Mouse (Mus musculus) hindbrain, embryonic 15.5 days (tissue): ENCODE data around the gene Tacc2. TPM values are rescaled to one million over a fixed set of nuclear protein-coding genes. Genes with fewer than 3 reads are reported as not detected.
"Not testable (repeated sequence)": the region's sequence is repeated elsewhere in the genome, so short reads cannot be mapped to it uniquely, and the experiment has no call there.

ENCODE experiments used
- ATAC-seq: fragments of 200-750 bp; cut with Nextera tagmentation; 2 replicates; pipeline ENCODE4 v1.8.0; 2017; ENCODE audit warnings: low read depth, moderate number of reproducible peaks, moderate TSS enrichment; ENCODE audit not compliant: low FRiP score
- H3K27ac ChIP-seq: fragments of 300-500 bp; sonication (generic); replicated peaks from 2 replicates; pipeline ENCODE4 v1.5.1; 2015; ENCODE audit warnings: mild to moderate bottlenecking, inconsistent platforms
- H3K27me3 ChIP-seq: fragments of 300-500 bp; sonication (generic); 2 replicates; pipeline ENCODE4 v1.6.1; 2015; ENCODE audit warnings: control low read depth, inconsistent platforms
- H3K36me3 ChIP-seq: fragments of 300-500 bp; sonication (generic); 2 replicates; pipeline ENCODE4 v1.6.1; 2015; ENCODE audit warnings: control low read depth, inconsistent platforms
- H3K4me1 ChIP-seq: fragments of 300-500 bp; sonication (generic); replicated peaks from 2 replicates; pipeline ENCODE4 v1.6.1; 2015; ENCODE audit warnings: control low read depth, inconsistent platforms
- H3K4me2 ChIP-seq: fragments of 300-500 bp; sonication (generic); 2 replicates; pipeline ENCODE4 v1.6.1; 2015; ENCODE audit warnings: moderate library complexity, mild to moderate bottlenecking, inconsistent platforms
- H3K4me3 ChIP-seq: fragments of 300-500 bp; sonication (generic); 2 replicates; pipeline ENCODE4 v1.5.1; 2015; ENCODE audit warnings: mild to moderate bottlenecking, inconsistent platforms
- H3K9ac ChIP-seq: fragments of 300-500 bp; sonication (generic); 2 replicates; pipeline ENCODE4 v1.6.1; 2015; ENCODE audit warnings: inconsistent platforms
- H3K9me3 ChIP-seq: fragments of 300-500 bp; sonication (generic); 2 replicates; pipeline ENCODE4 v1.6.1; 2016; ENCODE audit warnings: control low read depth, inconsistent platforms
- WGBS: fragments of 180-500 bp; shearing (Covaris S2); methylation state at CpG from one replicate; pipeline ENCODE4 v1.1.7; 2015; 5-methylcytosine and 5-hydroxymethylcytosine counted together
- polyA plus RNA-seq: library from polyadenylated mRNA; unstranded; fragments of >200 nt; fragmentation: Nextera tagmentation; extraction: Ambion mirVana; gene quantifications from 2 replicates; pipeline ENCODE4 v1.2.1, GENCODE M21; 2015

Tacc2 gene
- polyA plus RNA-seq, 1 experiment from 2014 or later, result 65.3 TPM

DNA sequence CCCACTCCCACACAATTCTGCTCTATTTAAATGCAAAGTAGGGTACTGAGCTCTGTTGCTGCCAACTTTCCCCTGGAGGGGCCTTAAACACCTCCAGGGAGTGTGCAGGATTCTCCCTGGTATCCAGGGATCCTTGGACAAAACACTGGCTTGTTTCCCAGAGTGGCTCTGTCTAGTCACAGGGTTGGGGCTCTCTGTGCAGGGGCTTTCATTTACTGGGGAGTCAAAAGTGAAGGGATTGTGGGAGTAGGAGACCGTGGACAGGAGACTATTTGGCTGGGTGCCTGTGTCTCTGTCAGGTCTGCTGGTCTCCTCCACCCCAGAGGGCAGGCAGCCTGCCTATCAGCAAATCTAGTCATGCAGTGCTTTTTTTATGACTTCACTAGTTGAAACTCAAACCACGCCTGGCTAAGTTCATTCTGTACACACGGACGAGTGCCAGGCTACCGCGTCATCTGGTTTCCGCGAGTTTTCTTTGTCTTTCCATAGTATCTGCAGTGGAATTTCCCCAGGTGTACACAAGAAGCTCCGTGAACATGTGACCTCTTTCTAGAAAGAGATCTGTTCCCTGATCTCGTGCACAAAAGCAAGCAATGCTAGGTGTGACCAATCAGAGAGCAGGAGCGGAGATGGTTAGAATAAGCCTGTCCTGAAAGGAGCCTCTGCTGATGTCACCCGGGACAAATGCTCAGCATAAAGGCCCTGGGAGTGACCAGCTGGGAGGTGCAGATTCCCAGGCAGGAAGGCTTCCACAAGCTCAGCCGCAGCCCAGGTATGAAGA lies 2.8 kb upstream of the Tacc2 start:
- Histone ChIP-seq H3K36me3 (no peaks in the 10 kb centered on the region), H3K4me1 (peaks cover 10% of the 10 kb centered on the region), H3K9ac (no peak overlapping the region), H3K4me2 (peak overlapping the region; percentile 22), H3K4me3 (no peak overlapping the region), H3K27ac (peak overlapping the region; percentile 53; the same call in 1 of the 2 replicates), H3K27me3 (no peaks in the 10 kb centered on the region), H3K9me3 (no peaks in the 10 kb centered on the region)
- WGBS, result 45% methylated on average over 13 of the region's 13 CpGs
- ATAC-seq, result peak; percentile 91

DNA sequence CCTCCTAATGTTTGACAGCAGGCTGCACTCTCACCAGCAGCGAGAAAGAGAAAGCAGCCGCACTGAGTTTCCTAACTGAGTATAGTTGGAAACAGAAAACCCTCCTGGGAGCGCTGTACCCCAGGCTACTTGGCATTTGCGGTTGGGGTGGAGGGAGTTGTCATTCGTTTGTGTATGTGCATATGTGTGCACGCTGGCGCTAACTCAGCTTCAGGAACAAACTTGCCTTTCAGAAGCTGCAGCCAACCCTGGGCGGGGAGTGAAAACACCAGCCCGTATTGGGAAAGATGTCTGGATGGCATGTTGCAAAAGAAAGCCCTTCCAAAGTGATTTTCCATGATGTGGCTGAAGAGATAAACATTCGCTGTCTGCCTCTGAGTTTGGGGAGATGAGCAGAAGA lies 257 bp upstream of the Tacc2 start:
- Histone ChIP-seq H3K27me3 (no peaks in the 10 kb centered on the region), H3K4me2 (peak overlapping the region; percentile 17; the same call in 1 of the 2 replicates), H3K9ac (no peak overlapping the region), H3K4me1 (peaks cover 10% of the 10 kb centered on the region), H3K36me3 (no peaks in the 10 kb centered on the region), H3K27ac (no peak overlapping the region), H3K9me3 (no peaks in the 10 kb centered on the region), H3K4me3 (no peak overlapping the region)
- WGBS, result 34% methylated on average over 10 of the region's 10 CpGs
- ATAC-seq, result no peak

DNA sequence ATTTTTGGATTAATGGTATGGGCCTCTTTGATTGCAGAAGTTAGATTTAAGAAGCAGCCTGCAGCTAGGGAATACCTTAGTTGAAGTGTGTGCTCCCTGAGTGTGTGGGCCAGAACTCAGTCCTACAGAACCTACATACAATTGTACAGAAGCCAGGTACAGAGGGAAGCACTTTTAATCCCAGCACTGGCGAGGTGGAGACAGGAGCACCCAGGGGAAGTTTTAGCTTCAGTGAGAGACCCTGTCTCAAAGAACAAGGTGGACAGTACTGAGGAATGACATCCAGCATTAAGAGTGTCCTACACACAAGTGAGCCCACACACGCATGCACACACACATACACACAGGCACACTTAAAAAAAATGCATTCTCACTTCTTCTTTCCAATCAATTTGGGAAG lies 828 bp downstream of the Tacc2 start:
- H3K9ac ChIP-seq, result no peak overlapping the region
- H3K36me3 ChIP-seq, result no peaks in the 10 kb centered on the region
- peaks cover 10% of the 10 kb centered on the region for H3K4me1 ChIP-seq
- 95% methylated on average over 2 of the region's 2 CpGs for WGBS
- H3K27me3 ChIP-seq, result no peaks in the 10 kb centered on the region
- no peaks in the 10 kb centered on the region for H3K9me3 ChIP-seq
- no peak for ATAC-seq
- no peak overlapping the region for H3K27ac ChIP-seq
- H3K4me3 ChIP-seq, result no peak overlapping the region
- no peak overlapping the region for H3K4me2 ChIP-seq

DNA sequence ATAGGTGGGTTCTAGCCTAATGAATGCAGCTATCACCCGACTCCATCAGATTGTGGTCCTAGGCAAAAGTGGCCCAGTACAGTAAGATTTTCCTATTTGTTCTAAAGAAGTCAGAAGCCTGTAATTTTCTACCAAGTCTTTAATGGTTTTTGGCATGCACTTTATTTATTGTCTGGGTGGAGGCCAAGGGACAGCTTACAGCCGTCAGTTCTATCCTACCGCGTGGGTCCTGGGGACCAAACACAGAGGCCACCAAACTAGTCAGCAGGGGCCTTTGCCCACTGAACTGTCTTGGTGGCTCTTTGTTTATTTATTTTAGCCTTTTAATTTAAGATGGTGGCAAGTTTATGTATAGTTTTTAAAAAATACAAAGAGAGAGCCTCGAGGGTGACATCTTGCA lies 1.4 kb downstream of the Tacc2 start:
- H3K9me3 ChIP-seq, result no peaks in the 10 kb centered on the region
- H3K27ac ChIP-seq, result no peak overlapping the region
- no peaks in the 10 kb centered on the region for H3K36me3 ChIP-seq
- no peak overlapping the region for H3K9ac ChIP-seq
- 76% methylated on average over 5 of the region's 5 CpGs for WGBS
- H3K4me1 ChIP-seq, result peaks cover 10% of the 10 kb centered on the region
- ATAC-seq, result no peak
- no peak overlapping the region for H3K4me3 ChIP-seq
- no peaks in the 10 kb centered on the region for H3K27me3 ChIP-seq
- H3K4me2 ChIP-seq, result no peak overlapping the region

DNA sequence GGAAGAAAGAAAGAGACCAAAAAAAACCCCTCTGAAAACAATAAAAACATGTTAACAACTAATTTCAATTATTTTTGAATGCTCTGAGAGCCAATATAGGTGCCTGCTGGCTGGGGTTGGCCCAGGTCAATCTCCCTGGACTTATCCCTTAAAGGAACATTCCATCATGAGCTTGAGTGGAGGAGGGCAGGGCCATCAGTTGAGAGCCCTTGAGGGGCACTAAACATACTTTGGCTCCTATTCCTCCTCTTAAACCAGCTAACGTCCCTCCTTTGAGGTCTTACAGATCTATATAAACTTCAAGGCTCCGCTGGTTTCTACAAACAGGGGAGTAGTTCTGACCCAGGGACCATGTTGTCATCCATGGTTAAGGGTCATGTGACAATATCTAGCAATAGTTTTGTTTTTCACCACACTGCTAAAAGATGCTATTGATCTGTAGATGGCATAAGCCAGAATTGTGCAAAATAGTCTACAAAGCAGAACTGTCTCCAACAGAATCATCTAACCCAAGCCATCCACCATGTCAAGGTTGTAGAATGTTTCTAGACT lies 9.4 kb downstream of the Tacc2 start:
- H3K4me1 ChIP-seq, result peaks cover 4% of the 10 kb centered on the region; the same call in 1 of the 2 replicates
- H3K9ac ChIP-seq, result no peak overlapping the region
- no peak overlapping the region for H3K27ac ChIP-seq
- ATAC-seq, result no peak
- no peaks in the 10 kb centered on the region for H3K9me3 ChIP-seq
- no peaks in the 10 kb centered on the region for H3K36me3 ChIP-seq
- 88% methylated on average over 2 of the region's 2 CpGs for WGBS
- H3K4me3 ChIP-seq, result no peak overlapping the region
- no peak overlapping the region for H3K4me2 ChIP-seq
- H3K27me3 ChIP-seq, result no peaks in the 10 kb centered on the region

DNA sequence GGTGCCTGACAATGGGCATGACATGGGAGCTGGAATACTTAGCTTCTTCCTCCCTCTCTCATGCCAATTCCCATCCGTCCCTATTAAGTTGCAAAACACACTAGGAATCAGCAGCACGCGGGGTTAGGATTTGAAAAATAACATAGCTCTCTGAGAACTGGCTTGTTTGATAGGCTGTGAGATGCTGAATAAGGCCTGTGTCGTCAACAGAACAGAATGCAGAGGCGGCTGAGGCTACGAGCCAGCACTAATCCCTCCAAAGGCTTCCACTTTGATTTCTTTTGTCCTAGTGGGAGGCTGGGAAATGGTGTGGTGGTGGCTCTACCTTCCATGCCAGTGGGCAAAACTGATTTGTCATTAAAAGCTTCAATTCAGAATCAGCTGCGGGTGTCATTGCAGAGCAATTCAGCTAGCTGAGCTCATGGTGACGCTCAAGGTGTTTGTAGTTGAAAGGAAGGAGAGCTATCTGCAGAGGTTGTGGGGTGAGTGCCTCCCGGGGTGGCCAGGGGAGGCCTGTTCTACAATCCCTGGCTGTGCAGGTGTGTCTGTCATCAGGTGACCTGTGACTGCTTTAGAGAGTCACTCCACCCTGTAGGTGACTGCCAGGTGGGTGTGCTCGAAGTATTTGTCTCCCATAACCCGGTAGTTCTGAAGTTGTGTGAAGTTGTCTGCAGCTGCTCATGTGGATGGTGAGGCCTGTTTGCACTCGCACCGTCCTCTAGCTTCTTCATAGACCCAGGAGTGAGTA lies 13.0 kb downstream of the Tacc2 start:
- WGBS, result 60% methylated on average over 13 of the region's 13 CpGs
- ATAC-seq, result no peak
- H3K36me3 ChIP-seq, result no peaks in the 10 kb centered on the region
- peaks cover 4% of the 10 kb centered on the region; the same call in 1 of the 2 replicates for H3K4me1 ChIP-seq
- no peaks in the 10 kb centered on the region for H3K9me3 ChIP-seq
- H3K9ac ChIP-seq, result no peak overlapping the region
- H3K4me3 ChIP-seq, result no peak overlapping the region
- no peak overlapping the region for H3K4me2 ChIP-seq
- no peak overlapping the region for H3K27ac ChIP-seq
- no peaks in the 10 kb centered on the region for H3K27me3 ChIP-seq

DNA sequence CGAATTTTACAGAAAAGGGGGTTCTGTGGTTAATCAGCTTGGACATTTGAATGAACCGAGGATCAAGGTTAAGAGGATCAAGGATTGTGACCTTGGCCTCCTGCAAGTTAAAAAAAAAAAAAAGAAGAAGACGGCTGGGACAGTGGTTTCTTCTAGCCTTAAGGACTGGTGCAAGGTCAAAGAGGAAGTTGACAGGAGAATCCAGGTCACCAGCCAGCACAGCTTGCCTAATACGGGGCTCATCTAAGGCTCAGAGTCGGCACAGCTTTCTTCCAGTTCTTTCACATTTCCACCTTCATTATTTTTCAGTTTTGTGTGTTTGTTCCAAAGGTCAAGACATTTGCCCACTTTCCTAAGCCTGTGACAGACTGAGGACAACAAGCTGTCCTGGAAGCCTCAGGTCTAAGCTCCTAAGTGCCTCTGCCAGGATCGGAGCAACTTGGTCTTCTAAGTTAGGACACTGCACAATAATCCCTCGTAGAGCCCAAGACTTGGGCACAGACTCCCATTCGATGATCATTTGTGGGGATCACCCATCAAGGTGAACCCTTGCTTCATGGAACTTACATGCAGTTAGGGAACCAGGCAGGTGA lies 13.7 kb downstream of the Tacc2 start:
- Histone ChIP-seq H3K4me1 (peaks cover 4% of the 10 kb centered on the region; the same call in 1 of the 2 replicates), H3K27me3 (no peaks in the 10 kb centered on the region), H3K27ac (no peak overlapping the region), H3K9ac (no peak overlapping the region), H3K9me3 (no peaks in the 10 kb centered on the region), H3K4me3 (no peak overlapping the region), H3K4me2 (no peak overlapping the region), H3K36me3 (no peaks in the 10 kb centered on the region)
- no peak for ATAC-seq
- WGBS, result 87% methylated on average over 8 of the region's 8 CpGs

DNA sequence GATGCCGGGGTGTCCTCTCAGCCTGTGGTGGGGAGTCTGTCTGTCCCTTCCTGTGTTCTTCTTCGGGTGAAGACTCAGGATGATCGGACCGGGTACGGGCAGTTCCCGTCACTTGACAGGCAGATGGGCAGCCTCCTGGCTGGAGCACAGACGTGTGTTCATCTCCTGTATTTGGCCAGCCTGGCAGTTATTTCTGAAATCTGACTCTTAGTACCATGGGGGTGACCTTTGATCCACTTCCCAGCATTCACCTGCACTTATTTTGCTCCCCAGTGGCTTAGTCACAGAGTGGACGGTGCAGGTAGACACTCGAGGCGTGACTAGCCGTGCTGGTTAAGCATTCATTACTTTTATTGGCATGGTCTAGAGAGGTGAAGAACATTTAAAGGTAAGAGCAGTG lies 15.7 kb downstream of the Tacc2 start:
- no CpG with 5 or more reads among the region's 11 CpGs for WGBS
- 0 out of 2 replicates have a peak, but pooled peaks have one; percentile 10 for ATAC-seq
- H3K9ac ChIP-seq, H3K27me3 ChIP-seq, H3K4me2 ChIP-seq, H3K36me3 ChIP-seq, H3K27ac ChIP-seq, H3K4me3 ChIP-seq, H3K9me3 ChIP-seq: not testable (repeated sequence)
- peaks cover 16% of the 10 kb centered on the region for H3K4me1 ChIP-seq

DNA sequence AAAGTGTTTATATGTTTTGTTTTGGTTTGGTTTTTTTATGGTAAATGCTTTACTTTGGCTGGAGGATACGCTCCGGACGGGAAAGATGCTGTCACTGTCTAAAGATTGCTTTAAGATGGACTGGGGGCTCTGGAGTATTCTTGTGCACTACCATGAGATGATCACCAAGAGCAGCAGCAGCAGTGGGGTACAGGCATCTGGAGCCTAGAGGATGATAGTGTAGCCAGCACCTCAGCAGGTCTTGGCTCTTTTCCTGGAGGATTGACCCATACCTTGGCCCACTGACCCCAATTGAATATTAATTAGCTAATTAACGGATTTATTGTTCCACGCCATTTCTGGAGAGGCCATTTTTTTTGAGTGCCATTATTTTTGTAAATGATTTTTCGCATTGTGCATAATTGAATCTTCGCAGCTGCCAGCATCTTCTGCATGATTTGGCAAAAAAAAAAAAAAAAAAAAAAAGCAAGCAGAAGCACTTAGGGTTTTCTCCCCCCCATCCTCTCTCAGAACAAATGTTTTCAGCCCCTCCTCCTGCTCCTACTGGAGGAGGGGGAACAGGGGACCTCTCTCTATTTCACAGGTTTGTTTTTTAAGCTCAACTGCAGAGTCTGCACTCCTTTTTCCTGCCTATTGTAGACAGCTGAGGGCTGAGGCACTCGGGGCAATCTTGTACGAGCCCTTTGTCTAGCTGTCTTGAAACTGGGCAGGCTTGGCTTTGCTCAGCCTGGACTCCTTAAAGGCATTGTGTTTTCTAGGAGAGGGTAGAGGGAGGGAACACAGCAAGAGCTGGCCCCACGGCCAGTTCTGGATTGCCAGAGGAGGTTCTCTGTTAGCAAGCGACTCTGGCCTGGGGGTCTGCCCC lies 16.4 kb downstream of the Tacc2 start:
- peaks cover 16% of the 10 kb centered on the region for H3K4me1 ChIP-seq
- WGBS, result 22% methylated on average over 8 of the region's 11 CpGs
- not testable (repeated sequence) for H3K27ac ChIP-seq, H3K9ac ChIP-seq, H3K9me3 ChIP-seq, H3K27me3 ChIP-seq, H3K4me2 ChIP-seq, H3K4me3 ChIP-seq, H3K36me3 ChIP-seq
- ATAC-seq, result peak; percentile 80

DNA sequence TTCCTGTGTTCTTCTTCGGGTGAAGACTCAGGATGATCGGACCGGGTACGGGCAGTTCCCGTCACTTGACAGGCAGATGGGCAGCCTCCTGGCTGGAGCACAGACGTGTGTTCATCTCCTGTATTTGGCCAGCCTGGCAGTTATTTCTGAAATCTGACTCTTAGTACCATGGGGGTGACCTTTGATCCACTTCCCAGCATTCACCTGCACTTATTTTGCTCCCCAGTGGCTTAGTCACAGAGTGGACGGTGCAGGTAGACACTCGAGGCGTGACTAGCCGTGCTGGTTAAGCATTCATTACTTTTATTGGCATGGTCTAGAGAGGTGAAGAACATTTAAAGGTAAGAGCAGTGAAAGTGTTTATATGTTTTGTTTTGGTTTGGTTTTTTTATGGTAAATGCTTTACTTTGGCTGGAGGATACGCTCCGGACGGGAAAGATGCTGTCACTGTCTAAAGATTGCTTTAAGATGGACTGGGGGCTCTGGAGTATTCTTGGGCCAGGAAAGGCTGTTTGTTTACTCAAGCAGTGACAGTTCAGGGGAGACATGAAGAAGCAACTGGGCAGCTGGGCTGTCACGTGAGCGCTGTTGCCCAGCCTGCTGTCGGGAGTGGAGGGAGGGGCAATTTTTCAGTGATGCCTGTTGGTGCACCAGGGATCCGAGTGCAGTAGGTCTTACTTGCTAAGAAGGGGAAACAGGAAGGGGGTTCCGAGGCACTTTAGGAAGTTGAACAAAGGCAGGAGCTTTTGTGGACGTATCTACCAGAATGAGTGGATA lies 19.0 kb downstream of the Tacc2 start:
- H3K27me3 ChIP-seq, H3K4me3 ChIP-seq, H3K9me3 ChIP-seq, H3K27ac ChIP-seq, H3K36me3 ChIP-seq, ATAC-seq, H3K9ac ChIP-seq, H3K4me2 ChIP-seq: not testable (repeated sequence)
- 47% methylated on average over 9 of the region's 19 CpGs for WGBS
- H3K4me1 ChIP-seq, result peaks cover 13% of the 10 kb centered on the region

DNA sequence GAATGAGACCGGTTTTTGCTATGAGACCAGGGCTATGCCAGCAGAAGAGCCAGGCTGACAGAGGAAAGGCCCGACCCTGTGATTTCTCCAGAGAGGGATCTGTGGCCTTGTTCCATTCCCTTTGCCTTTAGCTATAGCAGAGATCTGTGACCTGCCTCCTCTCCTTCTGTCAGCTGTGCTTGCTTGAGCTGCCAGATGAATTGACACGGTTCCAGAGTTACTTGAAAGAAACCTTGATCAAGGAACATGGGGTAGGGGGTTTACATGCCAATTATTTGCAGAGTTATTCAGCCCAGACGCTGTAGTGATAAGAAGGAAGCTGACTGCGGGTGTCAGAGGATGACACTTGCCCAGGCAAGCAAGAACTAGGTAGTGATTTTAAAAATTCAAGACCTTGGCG lies 20.3 kb downstream of the Tacc2 start:
- Histone ChIP-seq H3K27me3 (no peaks in the 10 kb centered on the region), H3K9me3 (no peaks in the 10 kb centered on the region), H3K4me1 (peaks cover 13% of the 10 kb centered on the region), H3K9ac (no peak overlapping the region), H3K27ac (0 out of 2 replicates have a peak overlapping the region, but pooled peaks have one; percentile 31), H3K36me3 (no peaks in the 10 kb centered on the region), H3K4me3 (no peak overlapping the region), H3K4me2 (no peak overlapping the region)
- WGBS, result 53% methylated on average over 6 of the region's 6 CpGs
- no peak for ATAC-seq
